Mouse (Mus musculus) R1 (cell line): ENCODE data around the gene Sun2.
A peak's percentile ranks its signal among the peaks of the same experiment; 100 is the strongest.

Source experiments
- DNase-seq: peaks from one replicate; pipeline ENCODE4 v3.0.0-alpha.2; 2018; ENCODE audit warnings: low read depth, low spot score

The Sun2 gene

DNA sequence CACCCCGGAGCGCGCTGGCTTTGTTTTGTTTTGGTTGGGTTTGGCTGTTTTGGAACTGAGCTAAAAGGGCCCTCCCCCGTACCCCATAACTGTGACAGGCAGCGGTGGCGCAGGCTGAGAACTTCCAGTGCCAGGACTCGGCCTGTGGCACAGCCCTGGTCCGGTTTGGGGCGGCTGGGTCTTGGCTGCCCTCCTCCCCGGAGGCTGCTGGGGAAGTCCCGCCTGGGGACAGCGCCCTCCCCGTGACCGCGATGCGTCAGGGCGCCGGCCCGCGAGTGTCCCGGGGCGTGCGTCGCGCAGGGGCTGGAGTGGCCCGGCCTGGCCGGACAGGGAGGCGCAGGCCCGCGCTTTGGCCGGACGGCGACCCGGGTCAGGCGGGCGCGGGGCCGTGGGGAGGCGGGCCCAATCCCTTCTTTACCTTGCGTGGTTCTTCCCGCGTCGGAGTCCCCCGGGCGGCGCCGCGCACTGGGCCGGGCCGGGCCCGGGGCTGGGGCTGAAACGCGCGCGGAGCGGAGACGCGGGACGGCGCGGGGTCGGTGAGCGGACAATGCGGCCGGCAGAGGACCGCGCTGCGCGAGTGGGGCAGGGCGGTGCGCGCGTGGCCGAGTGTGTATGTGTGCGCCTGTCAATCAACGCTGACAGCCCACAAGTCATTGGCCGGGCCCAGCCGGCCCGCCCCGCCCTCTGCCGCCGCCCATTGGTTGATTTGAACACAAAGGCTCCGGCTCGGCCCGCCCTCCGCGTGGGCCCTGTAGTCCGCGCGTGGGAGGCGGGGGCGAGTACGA is at the start of gene Sun2:
Sun2 (minus strand) TSS at position 616 of the 785 bp plus-strand sequence.
- DNase-seq = peak; percentile 85

DNA sequence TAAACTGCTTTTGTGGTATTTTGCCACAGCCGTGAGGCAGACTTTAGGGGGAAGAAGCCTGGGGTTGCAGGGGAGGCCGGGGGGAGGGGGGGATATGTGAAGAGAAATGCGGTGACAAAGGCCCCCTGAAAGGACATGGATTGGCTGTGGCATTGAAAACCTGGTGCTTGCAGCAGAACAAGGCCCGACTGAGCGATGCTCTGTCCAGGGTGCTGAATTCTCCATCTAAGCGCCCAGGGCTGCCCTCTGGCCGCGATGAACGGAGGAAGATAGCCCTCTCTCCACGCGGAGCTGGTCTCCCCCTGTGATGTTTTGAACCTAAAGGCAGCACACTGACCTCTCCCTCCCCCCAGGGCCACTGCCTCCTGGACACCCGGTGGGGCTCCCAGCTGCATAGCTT is 49.2 kb upstream of the Sun2 start:
- DNase-seq = peak; percentile 76

DNA sequence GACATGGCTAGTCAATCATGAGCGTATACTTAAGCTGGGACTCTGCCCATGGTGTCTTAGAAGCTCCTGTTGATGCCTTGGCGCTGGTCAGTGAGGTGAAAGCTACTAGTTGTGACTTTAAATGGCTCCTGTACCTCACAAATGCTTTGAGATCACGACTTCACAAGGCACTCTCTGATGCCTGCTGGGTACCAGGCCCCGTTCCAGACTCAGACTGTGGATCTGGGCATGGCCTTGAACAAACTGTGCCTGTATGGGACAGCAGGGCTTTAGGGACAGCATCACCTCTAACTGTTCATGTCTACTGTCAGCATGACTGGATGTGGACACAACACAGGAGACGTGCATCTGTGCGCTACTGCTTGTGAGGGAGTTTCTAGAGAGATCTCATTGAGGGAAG is 48.6 kb upstream of the Sun2 start:
- DNase-seq = no peak

DNA sequence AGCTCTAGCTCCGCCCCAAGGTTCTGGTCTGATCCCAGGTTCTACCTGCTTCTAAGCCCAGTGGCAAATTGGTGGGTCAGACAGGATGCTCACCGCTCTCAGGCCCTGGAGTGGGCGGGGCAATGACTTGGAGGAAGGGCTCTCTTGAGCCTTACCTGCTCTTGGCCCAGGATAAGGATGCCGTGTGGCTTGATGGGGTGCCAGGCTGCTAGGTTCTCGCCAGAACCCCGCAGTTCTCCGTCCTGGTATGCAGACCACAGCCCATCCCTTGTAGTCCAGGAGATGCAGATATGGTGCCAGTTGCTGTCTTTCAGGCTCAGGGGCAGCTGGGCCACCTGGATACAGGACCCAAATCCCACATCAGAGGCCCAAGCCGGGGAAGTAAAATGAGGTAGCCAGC is 47.8 kb upstream of the Sun2 start:
- DNase-seq = no peak

DNA sequence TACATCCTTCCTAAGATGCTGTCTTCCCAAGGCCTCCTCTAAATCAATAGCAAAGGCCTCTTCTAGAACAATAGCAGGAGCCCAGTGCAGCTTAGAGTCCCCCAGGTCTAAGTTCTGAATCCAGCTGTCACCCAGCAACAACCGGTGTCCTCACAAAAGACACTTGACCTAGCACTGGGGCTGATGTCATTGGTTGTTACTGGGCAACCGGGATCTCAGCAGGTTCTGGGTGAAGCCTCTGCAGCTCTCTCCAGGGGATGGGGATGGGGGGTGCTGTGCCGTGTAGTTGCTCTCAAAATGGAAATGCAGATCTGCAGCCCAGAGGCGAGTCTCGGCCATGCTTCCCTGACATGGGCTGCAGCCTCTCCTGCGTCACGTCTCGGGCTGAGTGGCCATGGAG is 45.5 kb upstream of the Sun2 start:
- DNase-seq = no peak

DNA sequence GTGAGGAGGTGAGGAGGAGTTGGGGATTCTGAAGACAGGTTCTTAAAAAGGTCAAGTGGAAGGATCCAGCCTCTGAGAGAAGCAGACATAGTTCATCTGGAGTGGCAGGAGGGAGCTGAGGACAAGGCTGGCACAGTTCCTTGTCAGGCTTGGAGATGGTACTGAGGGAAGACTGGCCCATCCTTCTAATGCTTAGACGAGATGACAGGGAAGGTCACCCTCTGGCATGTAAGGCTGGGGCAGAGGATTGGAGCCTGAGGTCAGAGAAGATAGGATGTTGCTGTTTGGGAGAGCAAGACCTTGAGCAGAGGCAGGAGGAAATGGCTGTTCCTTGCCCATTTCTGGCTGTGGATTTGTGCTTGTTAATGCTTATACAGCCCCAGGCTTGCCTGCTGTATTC is 42.7 kb upstream of the Sun2 start:
- no peak for DNase-seq

DNA sequence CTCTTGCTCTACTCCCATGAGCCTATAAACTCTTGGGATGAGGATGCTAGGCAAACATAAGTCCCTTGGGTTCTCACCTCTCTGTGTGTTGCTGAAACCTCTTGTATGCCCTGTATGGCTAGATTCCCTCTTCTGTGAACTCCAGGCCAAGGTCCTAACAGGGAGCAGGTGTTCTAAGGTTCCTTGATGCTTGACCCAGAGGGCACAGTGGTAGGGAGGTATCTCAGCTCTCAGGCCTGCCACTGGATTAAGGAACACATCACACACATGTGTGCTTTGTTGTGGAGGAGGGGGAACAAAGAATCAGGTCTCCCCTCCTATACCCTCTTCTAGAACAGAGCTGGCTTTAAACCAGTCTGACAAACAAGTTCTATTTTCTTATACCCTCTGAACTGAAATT is 35.4 kb upstream of the Sun2 start, which contains the start of gene Dnal4:
Dnal4 (minus strand) TSS at position 101 of the 400 bp plus-strand sequence.
- DNase-seq = no peak

DNA sequence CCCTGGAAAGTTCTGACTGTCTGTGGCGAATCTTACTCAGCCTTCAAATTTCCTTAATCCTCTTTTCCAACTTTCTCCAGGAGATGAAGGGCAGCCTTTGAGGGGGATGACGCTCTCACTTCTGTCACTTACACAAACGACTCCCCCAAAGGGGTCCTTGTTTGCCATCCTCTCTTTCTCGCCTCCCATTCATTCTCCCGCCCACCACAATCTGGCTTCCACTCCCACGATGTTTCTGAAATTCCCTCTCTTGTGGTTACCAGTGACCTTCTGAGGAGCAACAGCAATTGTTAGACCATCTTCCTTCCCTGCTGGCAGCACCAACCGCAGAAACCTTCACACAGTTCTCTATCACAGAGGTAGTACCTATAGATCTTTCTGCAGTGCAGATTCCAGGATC is 33.3 kb upstream of the Sun2 start:
- DNase-seq = no peak

DNA sequence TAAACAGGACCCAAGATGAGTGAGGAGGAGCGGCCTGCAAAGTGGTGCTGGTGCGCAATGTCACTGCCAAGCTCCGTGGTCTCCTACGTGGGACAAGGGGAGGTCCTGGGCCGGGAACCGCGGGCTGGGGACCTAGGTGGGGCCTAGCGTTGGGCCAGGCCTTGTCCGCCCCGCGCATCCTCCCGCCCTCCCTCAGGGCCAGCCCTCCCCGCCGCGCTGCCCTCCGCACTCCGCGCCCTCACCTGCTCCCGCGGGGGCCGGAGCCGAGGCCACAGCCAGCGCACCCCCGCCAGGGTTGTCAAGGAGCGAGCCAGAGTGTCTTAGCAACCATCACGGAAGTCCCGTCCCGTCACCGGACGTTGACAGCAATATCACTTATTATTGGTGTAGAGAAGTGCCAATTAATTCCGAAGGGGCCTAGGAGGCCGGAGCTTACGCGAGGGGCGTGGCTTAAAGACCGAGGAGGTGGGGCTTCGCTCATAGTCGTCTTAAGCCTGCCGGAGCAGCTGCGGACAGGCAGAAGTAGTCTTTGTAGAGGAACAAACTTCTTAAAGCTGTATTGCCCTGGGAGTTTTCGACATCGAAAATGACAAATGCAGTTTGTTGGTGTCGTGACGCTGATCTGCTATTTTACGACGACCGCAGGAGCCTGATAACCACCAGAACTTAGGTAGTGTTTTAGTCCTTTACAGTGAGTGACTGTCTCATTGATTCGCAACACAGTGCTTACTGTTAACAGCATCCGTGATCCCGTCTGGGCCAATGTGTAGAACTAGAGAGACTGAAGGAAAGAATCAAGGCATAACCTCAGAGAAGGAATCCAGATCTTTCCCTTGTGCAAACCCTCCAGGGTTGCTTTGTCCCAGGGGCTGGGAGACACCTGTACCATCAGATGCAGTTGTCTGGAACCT is 32.0 kb upstream of the Sun2 start:
- DNase-seq = peak; percentile 99

DNA sequence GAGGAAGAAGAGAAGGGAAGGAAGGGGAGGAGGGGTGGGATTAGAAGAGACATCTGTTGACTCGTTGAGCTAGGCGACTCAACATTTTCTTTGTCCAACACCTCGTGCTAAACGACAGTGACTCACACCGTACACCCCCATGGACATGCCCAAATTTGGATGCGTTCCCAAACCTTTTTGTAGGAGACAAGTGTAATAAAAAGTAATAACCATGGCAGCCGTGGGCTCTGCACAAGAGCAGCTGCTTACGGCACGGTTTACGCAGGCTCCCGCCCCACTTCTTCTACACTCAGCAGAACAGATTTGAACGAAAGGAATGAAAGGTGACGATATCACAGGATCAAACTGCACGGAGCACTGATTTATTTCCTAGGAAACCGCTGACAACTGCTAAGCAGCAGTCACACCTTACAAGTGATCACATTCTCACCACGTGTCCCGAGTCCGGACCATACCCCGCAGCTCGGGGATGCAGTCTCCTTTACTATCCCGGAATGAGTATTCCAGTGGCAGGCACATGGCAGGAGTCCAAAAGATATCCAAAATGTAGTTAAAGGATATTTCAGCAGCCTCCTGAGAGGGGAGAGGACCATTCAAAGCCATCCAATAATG is 28.4 kb upstream of the Sun2 start:
- DNase-seq = no peak

DNA sequence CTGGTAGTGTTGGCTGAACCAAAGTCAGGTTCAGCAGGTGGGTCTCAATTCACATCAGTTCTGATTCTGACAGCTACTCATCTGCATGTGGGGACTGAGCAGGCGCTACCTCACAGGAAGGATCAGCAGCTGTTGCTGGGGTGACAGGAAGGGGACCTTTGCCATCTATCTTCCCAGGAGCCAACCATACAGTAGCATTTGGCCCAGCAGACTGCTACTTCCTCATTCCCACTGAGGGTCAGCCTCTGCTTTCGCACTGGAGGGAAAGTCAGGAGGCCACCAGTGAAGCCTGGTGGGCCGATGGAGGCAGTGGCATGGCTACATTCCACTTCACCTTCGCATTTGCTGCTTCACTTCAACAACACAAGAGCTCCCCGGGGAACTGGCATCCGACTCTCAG is 26.0 kb upstream of the Sun2 start:
- DNase-seq = no peak

DNA sequence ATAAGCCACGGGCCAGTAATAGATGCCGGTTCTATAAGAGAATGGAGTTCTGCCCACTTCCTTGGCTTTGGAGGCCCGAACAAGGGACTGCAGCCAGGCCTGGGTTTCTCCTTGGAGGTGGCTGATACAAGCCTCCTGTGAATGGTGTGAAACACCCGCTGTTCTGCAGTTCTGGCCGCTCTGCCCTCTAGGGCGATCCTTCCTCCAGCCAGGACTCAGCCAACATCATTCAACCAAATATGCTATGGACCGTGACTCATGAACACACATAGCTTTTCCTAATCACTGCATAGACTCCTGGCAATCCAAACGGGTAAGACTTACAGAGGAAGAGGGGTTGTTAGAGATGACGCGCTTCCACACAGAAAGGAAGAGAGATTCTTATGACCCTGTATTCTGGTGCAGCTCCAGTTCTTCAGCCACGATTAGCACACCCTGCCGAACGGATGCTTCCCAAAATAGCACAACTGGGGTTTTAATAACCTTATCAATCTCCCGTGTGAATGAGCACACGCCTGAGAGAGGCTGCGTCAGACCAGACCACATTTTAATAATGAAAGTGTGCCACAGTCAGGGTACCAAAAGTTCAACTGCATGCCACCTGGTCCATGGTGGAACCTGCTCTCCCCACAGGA is 25.1 kb upstream of the Sun2 start:
- DNase-seq = no peak

DNA sequence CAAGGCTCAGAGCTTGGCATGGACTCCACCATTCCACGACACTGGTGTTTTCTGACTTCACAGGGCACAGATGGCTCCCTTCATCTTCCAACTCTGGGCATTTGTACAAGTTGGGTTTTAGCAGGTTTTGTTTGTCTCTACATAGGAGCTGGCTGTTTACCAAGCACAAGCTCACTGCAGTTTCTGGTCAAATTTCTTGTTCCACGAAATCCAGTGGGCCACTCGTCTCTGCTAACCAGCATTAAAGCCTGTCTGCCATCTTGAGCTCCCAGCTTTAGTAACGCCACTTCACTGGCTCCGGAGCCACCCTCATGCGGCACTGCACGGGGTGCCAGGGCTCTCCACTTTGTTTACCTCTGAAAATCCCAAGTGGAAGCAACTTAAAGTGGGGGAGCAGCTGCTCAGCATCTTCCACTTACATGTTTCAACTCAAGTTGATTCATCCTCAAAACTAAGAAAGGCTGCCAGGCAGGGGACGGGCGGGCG is 24.3 kb upstream of the Sun2 start:
- DNase-seq = no peak

DNA sequence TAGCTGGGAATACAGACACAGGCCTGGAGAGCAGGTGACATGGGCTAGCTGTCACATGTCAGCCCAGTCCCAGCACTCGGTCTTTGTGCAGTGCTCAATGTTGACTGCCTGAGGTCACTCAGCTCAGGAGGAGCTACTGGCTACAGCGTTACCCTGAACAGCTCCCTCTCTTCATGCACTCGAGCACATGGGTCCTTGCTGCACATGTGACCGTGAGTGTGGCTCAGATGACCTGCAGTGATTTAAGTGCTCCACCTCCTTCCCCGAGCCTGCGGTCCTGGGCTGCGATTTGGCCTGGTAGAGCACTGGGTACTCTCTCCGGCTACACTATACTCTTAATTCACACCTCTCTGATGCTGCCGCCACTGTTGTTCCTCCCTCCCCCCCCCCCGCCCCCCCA is 23.8 kb upstream of the Sun2 start:
- DNase-seq = no peak

DNA sequence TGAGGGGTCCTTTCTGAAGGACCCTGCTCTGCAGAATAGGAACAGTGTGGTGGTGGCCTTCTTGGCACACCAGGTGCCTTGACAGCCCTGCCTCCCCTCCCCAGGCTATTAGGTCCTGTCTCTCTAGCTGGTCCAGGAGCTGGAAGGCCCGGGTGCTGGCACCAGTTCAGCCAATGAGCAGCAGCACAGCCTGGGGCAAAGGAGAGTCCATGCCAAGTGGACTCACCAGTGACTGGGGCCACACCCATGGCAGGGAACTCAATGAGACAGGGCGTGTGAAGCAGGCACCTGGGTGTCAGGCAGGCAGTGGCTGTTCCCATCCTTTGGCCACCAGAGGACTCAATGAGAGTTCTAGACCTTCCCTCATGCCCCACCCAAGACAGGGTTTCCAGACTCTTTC is 23.0 kb upstream of the Sun2 start:
- DNase-seq = no peak

DNA sequence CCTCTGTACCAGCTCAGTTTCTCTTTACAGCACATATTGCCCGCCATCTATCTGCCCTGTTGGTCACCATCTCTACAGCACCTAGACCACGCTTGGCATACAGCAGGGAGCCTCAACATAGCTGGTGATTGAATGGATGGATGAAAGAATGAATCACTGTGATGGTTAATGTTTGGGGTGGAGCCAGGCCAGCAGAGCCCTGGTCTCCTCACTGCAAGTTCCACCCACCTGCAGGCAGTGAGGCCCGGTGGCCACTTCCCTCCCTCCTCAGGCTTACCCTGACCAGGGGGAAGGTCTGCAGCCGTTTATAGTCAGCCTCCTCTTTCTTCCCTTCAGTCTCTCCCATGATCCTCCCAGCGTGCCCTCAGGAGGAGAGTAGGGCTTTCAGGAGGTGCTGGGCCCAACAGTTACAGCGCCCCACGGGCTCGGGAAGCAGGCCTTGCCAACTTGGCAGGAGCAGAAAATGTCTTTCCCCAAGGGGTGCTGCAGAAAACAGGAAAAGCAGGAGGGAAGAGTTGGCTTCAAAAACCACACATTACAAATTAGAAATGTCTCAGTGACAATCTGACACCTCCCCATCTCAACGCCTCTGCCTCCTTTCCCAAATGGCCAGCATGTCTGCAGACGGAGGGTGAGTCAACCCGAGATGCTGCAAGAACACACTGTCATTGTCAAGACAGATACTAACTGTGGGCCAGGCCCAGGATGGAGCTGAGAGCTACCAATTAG is 22.4 kb upstream of the Sun2 start:
- DNase-seq = no peak

DNA sequence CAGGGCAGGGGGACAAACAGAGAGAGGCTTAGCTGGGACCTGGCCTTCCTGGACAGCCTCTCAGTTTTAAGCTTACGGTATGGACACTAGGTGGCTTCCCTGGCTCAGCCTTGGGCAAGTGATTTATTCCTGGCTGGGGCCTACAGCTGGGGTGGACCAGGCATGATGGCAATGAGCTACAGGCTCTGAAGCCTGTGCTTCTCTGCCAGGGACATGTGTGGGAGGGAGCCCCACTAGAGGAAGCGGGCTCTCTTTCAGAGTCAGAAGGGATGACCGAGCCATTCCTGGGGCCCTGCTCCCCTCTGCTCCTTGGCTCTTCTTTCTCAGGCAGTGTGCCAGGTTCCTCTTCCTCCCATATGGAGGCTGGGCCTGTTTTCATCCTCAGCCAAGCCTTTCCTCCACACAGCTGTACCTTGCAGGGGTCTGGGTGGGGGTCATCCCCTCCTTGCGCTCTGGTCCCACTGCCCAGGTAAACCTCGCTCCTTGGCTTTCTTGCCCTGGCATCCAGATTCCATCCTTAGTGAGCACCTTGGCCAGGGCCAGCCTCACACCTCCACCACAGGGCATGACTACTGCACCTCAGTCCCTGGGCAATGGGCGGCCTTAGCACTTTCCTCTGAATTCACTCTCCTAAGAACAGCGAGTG is 21.4 kb upstream of the Sun2 start:
- no peak for DNase-seq

DNA sequence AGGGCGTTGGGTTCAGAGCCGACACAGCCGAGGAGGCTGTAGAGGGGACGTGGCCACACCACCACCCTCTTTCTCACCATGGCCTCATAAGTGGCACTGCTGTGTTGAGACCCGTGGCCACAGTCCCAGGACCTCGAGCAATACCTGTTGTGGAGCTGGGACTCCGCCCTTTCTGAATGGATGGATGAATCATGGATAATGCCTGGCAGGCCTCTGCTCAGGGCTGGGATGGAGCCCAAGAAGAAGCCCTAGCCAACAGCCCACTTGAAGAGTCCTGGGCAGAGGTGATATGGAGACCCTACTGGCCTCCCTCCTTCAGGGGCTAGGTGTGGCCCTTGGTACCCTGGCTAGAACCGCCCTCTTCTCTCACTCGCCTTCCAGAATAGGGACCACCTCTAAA is 20.7 kb upstream of the Sun2 start:
- DNase-seq = no peak

DNA sequence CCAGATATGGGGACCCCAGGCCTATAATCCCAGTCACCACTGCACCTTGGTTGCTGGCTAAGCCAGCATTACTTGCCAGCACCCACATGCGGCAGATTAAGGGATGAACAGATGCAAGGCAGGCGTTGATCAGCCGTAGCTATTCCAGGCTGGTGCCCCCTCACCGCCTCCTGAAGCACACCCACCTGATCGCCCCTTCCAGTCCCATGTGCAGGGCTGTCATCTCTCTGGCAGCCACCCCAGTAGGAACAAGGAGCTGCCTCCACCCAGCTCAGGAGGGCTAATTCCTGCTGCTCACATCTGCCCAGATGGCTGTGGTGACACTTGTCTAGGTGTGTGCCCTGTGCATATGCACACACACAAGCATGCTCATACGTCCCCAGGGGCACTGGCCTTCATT is 18.6 kb upstream of the Sun2 start:
- DNase-seq = no peak

DNA sequence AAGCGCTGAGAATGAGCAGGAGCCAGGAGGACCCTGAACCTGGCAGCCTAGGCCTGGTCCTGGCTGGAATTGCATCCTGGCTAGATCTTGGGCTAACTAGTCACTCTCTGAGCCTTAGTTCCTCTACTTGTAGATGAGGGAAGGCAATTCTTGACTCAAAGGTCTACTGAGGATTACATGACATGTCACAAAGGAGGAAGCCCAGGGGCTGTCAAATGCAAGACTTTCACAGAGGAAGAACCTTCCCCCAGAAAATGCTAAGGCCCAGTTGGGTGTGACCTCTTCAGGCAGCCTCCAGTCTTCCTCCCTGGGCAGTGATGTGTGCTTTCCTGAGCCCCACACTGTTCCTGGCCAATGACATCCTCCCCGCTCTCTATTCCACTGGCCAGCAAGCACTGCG is 14.8 kb upstream of the Sun2 start:
- DNase-seq = no peak
